Mouse (Mus musculus) spleen, adult 18-20 months (tissue): ENCODE measurements around the gene Tfeb.

Experiments used
- DNase-seq, 2 experiments: peaks; one replicate each; pipeline ENCODE4 v3.0.0; 2022; ENCODE audit warnings: mixed read lengths in 2 of 2

Gene Tfeb

DNA sequence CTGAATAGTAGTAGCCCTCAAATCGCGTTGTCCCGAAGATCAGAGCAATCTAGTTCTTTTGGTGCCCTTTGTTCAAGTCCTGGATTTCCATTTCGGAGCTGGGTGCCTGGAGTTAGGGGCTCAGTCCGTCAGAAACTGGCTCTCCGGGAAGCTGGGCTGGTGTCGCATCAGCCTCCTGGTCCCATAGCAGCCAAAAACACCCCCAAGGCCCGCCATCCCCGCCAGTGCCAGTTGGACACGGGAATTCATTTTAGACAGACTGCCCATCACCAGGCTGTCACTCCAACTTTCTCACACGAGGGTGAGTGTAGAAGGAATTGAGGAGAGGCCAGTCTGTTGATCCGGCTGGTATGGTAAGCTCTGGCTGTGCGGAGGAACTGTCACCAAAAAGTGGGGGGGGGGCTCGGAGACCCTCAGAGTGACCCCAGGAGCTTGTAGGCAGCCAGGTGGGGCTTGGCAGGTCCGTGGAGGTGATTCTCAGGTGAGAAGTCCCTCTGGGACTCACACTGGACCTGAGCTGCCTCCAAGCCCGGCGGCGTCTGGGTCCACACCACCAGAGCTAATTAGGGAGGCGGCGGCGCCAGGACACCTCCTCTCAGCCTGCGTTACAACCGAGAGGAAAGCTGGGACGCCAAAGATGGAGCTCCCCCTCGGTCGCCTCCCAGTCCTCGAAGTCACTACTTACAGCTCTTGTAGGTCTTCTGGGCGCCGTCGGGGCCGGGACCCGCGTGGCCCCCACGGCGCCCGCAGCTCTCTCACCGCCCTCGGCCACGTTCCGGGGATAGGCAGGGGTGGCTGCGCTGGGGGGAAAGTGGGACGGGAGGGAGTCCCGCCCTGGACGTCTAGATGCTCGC, 97.0 kb downstream of the Tfeb start:
- no peak for DNase-seq

DNA sequence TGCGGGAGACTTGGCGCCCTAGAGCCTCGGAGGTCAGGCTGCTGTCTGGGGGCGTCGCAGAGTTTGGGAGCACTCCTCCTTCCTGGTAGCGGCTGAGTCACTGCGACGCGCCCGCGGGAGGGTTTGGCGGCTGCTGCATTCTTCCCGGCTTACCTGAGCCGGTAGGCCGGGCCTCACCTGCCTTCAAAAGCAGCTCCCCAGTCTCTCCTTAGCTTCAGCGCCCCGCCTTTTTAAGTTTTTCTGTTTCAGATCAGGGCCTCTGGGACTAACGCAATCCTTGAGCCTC, 97.6 kb downstream of the Tfeb start, which contains the start of gene Mdfi:
TSS of gene Mdfi (minus strand) at position 210 of the 286 bp plus-strand sequence.
- no peak for DNase-seq

GRCm38 (mm10) chr17:47837808-47838207, 101.0 kb downstream of the Tfeb start:
- no peak for DNase-seq

- DNase-seq = no peak
Measured at GRCm38 (mm10) chr17:47841521-47841920, 104.7 kb downstream of the Tfeb start.
